Mouse (Mus musculus) C2C12 (cell line): Measurements from ENCODE around the gene 2700097O09Rik. TPM values are rescaled to one million over a fixed set of nuclear protein-coding genes. Genes with fewer than 3 reads are reported as not detected.

ENCODE experiments used
- H3K27me3 ChIP-seq: one replicate; pipeline ENCODE4 v1.6.1; 2011; ENCODE audit not compliant: control insufficient read depth, insufficient read depth, insufficient read length
- H3K36me3 ChIP-seq: one replicate; pipeline ENCODE4 v1.6.1; 2011; ENCODE audit not compliant: control insufficient read depth, insufficient read depth
- H3K4me3 ChIP-seq: one replicate; pipeline ENCODE4 v1.5.1; 2011; ENCODE audit warnings: mild to moderate bottlenecking, control low read depth; ENCODE audit not compliant: poor library complexity, insufficient read depth, severe bottlenecking
- H3K79me2 ChIP-seq: one replicate; pipeline ENCODE4 v1.6.1; 2011; ENCODE audit not compliant: control insufficient read depth, insufficient read depth
- H3K79me3 ChIP-seq: one replicate; pipeline ENCODE4 v1.6.1; 2011; ENCODE audit warnings: low read depth, control low read depth
- H3ac ChIP-seq: one replicate; pipeline ENCODE3; 2011; ENCODE audit warnings: low read depth; ENCODE audit not compliant: control insufficient read depth, insufficient read length
- CEBPB ChIP-seq: IDR thresholded peaks from one replicate; pipeline ENCODE4 v1.6.1; 2011; ENCODE audit warnings: low read depth, mild to moderate bottlenecking, control low read depth, moderate library complexity
- CTCF ChIP-seq: IDR thresholded peaks from one replicate; pipeline ENCODE4 v1.5.1; 2011; ENCODE audit not compliant: control insufficient read depth, insufficient read depth, insufficient read length
- FOSL1 ChIP-seq: IDR thresholded peaks from one replicate; pipeline ENCODE4 v1.8.0; 2011; ENCODE audit warnings: mild to moderate bottlenecking, low read length; ENCODE audit not compliant: poor library complexity, insufficient read depth, severe bottlenecking
- MAX ChIP-seq: IDR thresholded peaks from one replicate; pipeline ENCODE4 v1.6.1; 2011; ENCODE audit warnings: mild to moderate bottlenecking, control low read depth
- MYOD1 ChIP-seq: IDR thresholded peaks from one replicate; pipeline ENCODE4 v1.6.1; 2011; ENCODE audit warnings: low read depth; ENCODE audit not compliant: control insufficient read depth, insufficient read length
- MYOG ChIP-seq: IDR thresholded peaks from one replicate; pipeline ENCODE4 v1.6.1; 2011; ENCODE audit not compliant: control insufficient read depth, insufficient read length; ENCODE audit errors: extremely low read depth
- USF1 ChIP-seq: IDR thresholded peaks from one replicate; pipeline ENCODE4 v1.6.1; 2011; ENCODE audit warnings: low read depth, mild to moderate bottlenecking, control low read depth, moderate library complexity
- polyA plus RNA-seq: library from polyadenylated mRNA; unstranded; fragments of >200 nt; fragmentation: generic; extraction: Trizol; gene quantifications from one replicate; pipeline ENCODE4 v1.2.1, GENCODE M21; 2012; ENCODE audit warnings: missing spikeins

Gene 2700097O09Rik
- polyA plus RNA-seq, 1 experiment, result 5.1 TPM

GRCm38 (mm10) chr12:54996979-54997474 is 82.9 kb downstream of the 2700097O09Rik start:
- H3K79me2 ChIP-seq, result no peaks in the 10 kb centered on the region
- H3K36me3 ChIP-seq, result no peaks in the 10 kb centered on the region
- no peak overlapping the region for H3ac ChIP-seq
- TF ChIP-seq MYOG, result no peak
- no peak for TF ChIP-seq CTCF
- TF ChIP-seq USF1, result no peak
- no peak for TF ChIP-seq MYOD1
- no peak for TF ChIP-seq FOSL1
- TF ChIP-seq MAX, result no peak
- no peak for TF ChIP-seq CEBPB
- no peak overlapping the region for H3K4me3 ChIP-seq
- H3K79me3 ChIP-seq, result no peaks in the 10 kb centered on the region
- H3K27me3 ChIP-seq, result no peaks in the 10 kb centered on the region

GRCm38 (mm10) chr12:54995965-54996364 is 83.9 kb downstream of the 2700097O09Rik start:
- H3ac ChIP-seq, result no peak overlapping the region
- no peaks in the 10 kb centered on the region for H3K27me3 ChIP-seq
- TF ChIP-seq MAX, result no peak
- TF ChIP-seq USF1, result no peak
- no peak for TF ChIP-seq FOSL1
- TF ChIP-seq MYOG, result no peak
- no peak for TF ChIP-seq CTCF
- no peak for TF ChIP-seq CEBPB
- no peak for TF ChIP-seq MYOD1
- no peaks in the 10 kb centered on the region for H3K79me2 ChIP-seq
- no peaks in the 10 kb centered on the region for H3K36me3 ChIP-seq
- no peak overlapping the region for H3K4me3 ChIP-seq
- H3K79me3 ChIP-seq, result no peaks in the 10 kb centered on the region

Other genes starting within 250 kb of the 2700097O09Rik start
- gene Cfl2, start 217.2 kb downstream of the 2700097O09Rik start, polyA plus RNA-seq, result 56.5 TPM
- not detected for gene Gm20403, start 93.6 kb downstream of the 2700097O09Rik start, polyA plus RNA-seq
- 11.3 TPM for gene Baz1a, start 65.8 kb downstream of the 2700097O09Rik start, polyA plus RNA-seq
- gene Srp54a, start 152 bp upstream of the 2700097O09Rik start, polyA plus RNA-seq, result 19.9 TPM
- gene Fam177a, start 44.4 kb upstream of the 2700097O09Rik start, polyA plus RNA-seq, result 14.4 TPM
- 36.3 TPM for gene Srp54b, start 75.0 kb upstream of the 2700097O09Rik start, polyA plus RNA-seq
- not detected for gene 1700047I17Rik2, start 119.5 kb upstream of the 2700097O09Rik start, polyA plus RNA-seq
- 15.2 TPM for gene Srp54c, start 150.1 kb upstream of the 2700097O09Rik start, polyA plus RNA-seq
- gene 1110008L16Rik, start 219.5 kb upstream of the 2700097O09Rik start, polyA plus RNA-seq, result 7.6 TPM
- gene Ppp2r3c, start 222.9 kb upstream of the 2700097O09Rik start, polyA plus RNA-seq, result 3.8 TPM